Mouse (Mus musculus): ENCODE results near the gene C330007P06Rik. TPM values are rescaled to one million over a fixed set of nuclear protein-coding genes. Genes with fewer than 3 reads are reported as not detected.

C330007P06Rik gene
- polyA plus RNA-seq, 1 experiment from 2014 or later, result 38.1 TPM

DNA sequence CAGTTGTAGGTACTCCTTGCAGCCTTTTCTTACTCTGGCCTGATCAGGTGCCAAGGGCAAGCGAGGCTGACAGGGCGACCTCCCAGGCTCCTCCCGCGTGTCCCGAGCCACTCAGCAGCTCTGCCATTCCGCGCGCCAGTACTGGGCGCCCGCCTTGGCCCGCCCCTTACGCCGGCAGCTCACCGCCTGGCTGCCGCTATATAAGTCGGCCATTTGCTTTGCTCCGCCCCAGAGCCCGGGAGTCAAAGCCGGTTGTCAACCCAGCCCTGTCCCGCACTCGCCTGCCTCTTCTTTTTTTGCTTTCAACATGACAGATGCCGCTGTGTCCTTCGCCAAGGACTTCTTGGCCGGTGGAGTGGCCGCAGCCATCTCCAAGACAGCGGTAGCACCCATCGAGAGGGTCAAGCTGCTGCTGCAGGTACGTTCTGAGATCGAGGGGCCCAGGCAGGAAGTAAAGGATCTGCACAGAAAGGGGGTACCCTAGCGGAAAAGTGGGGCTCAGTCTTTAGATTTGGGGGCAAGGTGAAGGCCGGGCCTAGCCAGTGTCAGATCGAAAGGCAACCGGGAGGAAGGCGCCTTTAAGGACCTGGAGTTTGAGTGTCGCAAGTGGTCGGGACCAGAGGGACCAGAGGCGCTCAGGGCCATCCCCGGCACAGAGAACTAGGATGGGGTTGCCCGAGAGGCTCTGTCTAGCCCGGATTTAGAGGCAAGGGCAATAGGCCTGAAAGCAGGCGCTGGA, 78.3 kb downstream of the C330007P06Rik start, which contains the start of gene Slc25a5:
Gene Slc25a5 (plus strand): TSS at position 228 of the 739 bp plus-strand sequence.
- Histone ChIP-seq H3K4me1 (ENCODE audit: control insufficient read depth, insufficient read depth, low read length) (no peaks in the 10 kb centered on the region), H3K27ac (ENCODE audit: low read depth, low read length) (peak within 1 kb of the TSS; percentile 87), H3K9me3 (ENCODE audit: control insufficient read depth, low read length) (no peaks in the 10 kb centered on the region), H3K4me3 (ENCODE audit: low read length) (peak within 1 kb of the TSS; percentile 59), H3K27me3 (ENCODE audit: control insufficient read depth, insufficient read depth, low read length) (no peaks in the 10 kb centered on the region), H3K36me3 (ENCODE audit: control insufficient read depth, insufficient read depth, low read length) (peaks cover 10% of the 10 kb centered on the region), H3K4me2 (replicated peaks; ENCODE audit: low read depth, low read length) (peak within 1 kb of the TSS; percentile 44), H3K9ac (ENCODE audit: low read depth, low read length) (peak within 1 kb of the TSS; percentile 79)
- ATAC-seq (ENCODE audit: low FRiP score, low TSS enrichment), result peak; percentile 95
- 26% methylated on average over 41 of the region's 41 CpGs for WGBS

DNA sequence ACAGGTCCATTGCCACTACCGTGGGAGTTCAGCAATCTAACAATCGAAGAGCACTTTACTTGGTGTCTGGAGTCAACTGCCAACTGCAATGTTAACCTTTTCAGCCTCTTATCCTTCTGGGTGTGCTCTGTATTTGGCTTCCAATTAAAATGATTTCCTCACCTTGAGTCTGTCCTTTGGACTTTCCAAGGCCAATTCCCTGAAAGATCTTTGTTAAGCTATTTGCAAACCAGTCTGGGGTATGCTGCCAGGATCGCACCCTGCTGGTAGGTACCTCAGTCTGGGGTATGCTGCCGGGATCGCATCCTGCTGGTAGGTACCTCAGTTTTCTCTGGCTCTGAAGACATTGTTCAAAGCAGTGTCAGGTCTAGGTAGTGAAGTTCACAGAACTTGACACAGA, 79.3 kb downstream of the C330007P06Rik start:
- no peaks in the 10 kb centered on the region for H3K9me3 ChIP-seq (ENCODE audit: control insufficient read depth, low read length)
- no peak overlapping the region for H3K9ac ChIP-seq (ENCODE audit: low read depth, low read length)
- ATAC-seq (ENCODE audit: low FRiP score, low TSS enrichment), result no peak
- WGBS, result 70% methylated on average over 5 of the region's 5 CpGs
- H3K36me3 ChIP-seq (ENCODE audit: control insufficient read depth, insufficient read depth, low read length), result peaks cover 10% of the 10 kb centered on the region
- H3K27me3 ChIP-seq (ENCODE audit: control insufficient read depth, insufficient read depth, low read length), result no peaks in the 10 kb centered on the region
- H3K4me2 ChIP-seq (replicated peaks; ENCODE audit: low read depth, low read length), result no peak overlapping the region
- no peak overlapping the region for H3K4me3 ChIP-seq (ENCODE audit: low read length)
- no peak overlapping the region for H3K27ac ChIP-seq (ENCODE audit: low read depth, low read length)
- H3K4me1 ChIP-seq (ENCODE audit: control insufficient read depth, insufficient read depth, low read length), result no peaks in the 10 kb centered on the region

DNA sequence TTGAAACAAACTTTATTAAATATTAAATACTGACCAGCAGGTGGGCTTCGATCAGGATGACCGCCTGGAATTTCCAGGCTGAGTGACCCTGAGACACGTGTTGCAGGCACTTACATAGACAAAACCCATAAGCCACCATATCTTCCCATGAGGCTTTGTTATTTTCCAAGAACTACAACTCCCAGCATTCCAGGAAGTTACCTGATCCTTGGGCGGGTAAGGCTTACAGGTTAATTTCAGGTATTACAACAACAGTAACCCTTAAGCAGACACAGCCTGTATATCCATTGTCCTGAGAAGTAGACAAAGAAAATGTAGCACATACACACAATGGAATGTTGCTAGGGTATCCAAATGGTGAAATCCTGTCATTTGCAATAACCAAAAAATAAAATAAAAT, 84.6 kb downstream of the C330007P06Rik start:
- Histone ChIP-seq H3K27me3 (ENCODE audit: control insufficient read depth, insufficient read depth, low read length) (no peaks in the 10 kb centered on the region), H3K36me3 (ENCODE audit: control insufficient read depth, insufficient read depth, low read length) (no peaks in the 10 kb centered on the region), H3K27ac (ENCODE audit: low read depth, low read length) (no peak overlapping the region), H3K9me3 (ENCODE audit: control insufficient read depth, low read length) (no peaks in the 10 kb centered on the region), H3K4me3 (ENCODE audit: low read length) (no peak overlapping the region), H3K4me1 (ENCODE audit: control insufficient read depth, insufficient read depth, low read length) (no peaks in the 10 kb centered on the region), H3K9ac (ENCODE audit: low read depth, low read length) (no peak overlapping the region), H3K4me2 (replicated peaks; ENCODE audit: low read depth, low read length) (no peak overlapping the region)
- 62% methylated on average over 4 of the region's 4 CpGs for WGBS
- ATAC-seq (ENCODE audit: low FRiP score, low TSS enrichment), result no peak

DNA sequence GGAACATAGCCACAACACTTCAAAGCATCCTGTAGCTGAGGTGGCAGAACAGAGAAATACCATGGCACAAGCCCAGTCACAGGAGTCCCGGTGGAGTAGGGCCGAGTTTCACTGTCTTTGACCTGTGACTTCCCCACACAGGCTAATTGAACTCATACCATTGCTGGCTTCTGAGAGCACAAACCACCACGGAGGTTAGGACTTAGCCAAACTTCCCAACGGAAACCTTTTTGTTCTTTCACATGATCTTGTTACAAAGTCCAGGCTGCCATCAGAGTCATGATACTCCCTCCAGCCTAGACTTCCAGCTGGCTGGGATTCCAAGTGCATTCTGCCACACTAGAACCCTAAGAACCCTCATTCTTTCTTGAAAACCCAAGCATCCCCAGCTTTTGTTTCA, 96.2 kb downstream of the C330007P06Rik start:
- no peak overlapping the region for H3K4me3 ChIP-seq (ENCODE audit: low read length)
- no peak overlapping the region for H3K4me2 ChIP-seq (replicated peaks; ENCODE audit: low read depth, low read length)
- no peak overlapping the region for H3K9ac ChIP-seq (ENCODE audit: low read depth, low read length)
- no peak for ATAC-seq (ENCODE audit: low FRiP score, low TSS enrichment)
- no peak overlapping the region for H3K27ac ChIP-seq (ENCODE audit: low read depth, low read length)
- H3K36me3 ChIP-seq (ENCODE audit: control insufficient read depth, insufficient read depth, low read length), result no peaks in the 10 kb centered on the region
- H3K9me3 ChIP-seq (ENCODE audit: control insufficient read depth, low read length), result no peaks in the 10 kb centered on the region
- no peaks in the 10 kb centered on the region for H3K4me1 ChIP-seq (ENCODE audit: control insufficient read depth, insufficient read depth, low read length)
- WGBS, result 77% methylated on average over 4 of the region's 4 CpGs
- no peaks in the 10 kb centered on the region for H3K27me3 ChIP-seq (ENCODE audit: control insufficient read depth, insufficient read depth, low read length)

DNA sequence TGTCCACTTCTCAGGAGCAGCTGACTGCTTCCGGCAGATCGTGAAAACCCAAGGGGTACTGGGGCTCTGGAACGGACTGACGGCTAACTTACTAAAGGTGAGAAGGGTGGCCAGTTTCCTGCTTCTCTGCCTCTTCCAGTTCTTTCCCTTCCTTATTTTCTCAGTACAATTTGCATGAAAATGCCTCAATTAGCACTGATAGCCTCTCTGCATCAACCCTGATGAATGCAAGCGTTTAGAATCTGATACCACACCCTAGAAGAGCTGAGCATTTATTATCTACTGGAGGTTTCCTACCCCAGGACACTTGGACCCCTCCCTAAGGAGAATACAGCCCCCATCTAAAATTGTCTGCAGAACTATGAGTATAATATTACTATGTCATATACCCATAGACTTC, 98.4 kb downstream of the C330007P06Rik start:
- H3K4me3 ChIP-seq (ENCODE audit: low read length), result no peak overlapping the region
- no peak overlapping the region for H3K4me2 ChIP-seq (replicated peaks; ENCODE audit: low read depth, low read length)
- ATAC-seq (ENCODE audit: low FRiP score, low TSS enrichment), result no peak

More for the DNA sequence above, 98.4 kb downstream of the C330007P06Rik start:
- Histone ChIP-seq H3K27ac (ENCODE audit: low read depth, low read length) (no peak overlapping the region), H3K9me3 (ENCODE audit: control insufficient read depth, low read length) (no peaks in the 10 kb centered on the region), H3K4me1 (ENCODE audit: control insufficient read depth, insufficient read depth, low read length) (no peaks in the 10 kb centered on the region), H3K27me3 (ENCODE audit: control insufficient read depth, insufficient read depth, low read length) (no peaks in the 10 kb centered on the region), H3K9ac (ENCODE audit: low read depth, low read length) (no peak overlapping the region), H3K36me3 (ENCODE audit: control insufficient read depth, insufficient read depth, low read length) (no peaks in the 10 kb centered on the region)
- WGBS, result 80% methylated on average over 5 of the region's 5 CpGs

Other genes starting within 250 kb of the C330007P06Rik start
- 4.0 TPM in 2 replicates for gene Akap17b, start 228.7 kb downstream of the C330007P06Rik start, polyA plus RNA-seq (2014; fragmentation: Nextera tagmentation; extraction: Ambion mirVana)
- gene Slc25a43, start 130.5 kb downstream of the C330007P06Rik start, polyA plus RNA-seq (2014; fragmentation: Nextera tagmentation; extraction: Ambion mirVana), result 2.2 and 3.4 TPM in 2 replicates
- gene Slc25a5, start 78.5 kb downstream of the C330007P06Rik start, polyA plus RNA-seq (2014; fragmentation: Nextera tagmentation; extraction: Ambion mirVana), result 838 and 851 TPM in 2 replicates
- gene Ube2a, start 211 bp downstream of the C330007P06Rik start, polyA plus RNA-seq (2014; fragmentation: Nextera tagmentation; extraction: Ambion mirVana), result 114 and 127 TPM in 2 replicates
- gene Nkrf, start 28.8 kb upstream of the C330007P06Rik start, polyA plus RNA-seq (2014; fragmentation: Nextera tagmentation; extraction: Ambion mirVana), result 2.8 and 3.7 TPM in 2 replicates
- gene Sept6, start 117.7 kb upstream of the C330007P06Rik start, polyA plus RNA-seq (2014; fragmentation: Nextera tagmentation; extraction: Ambion mirVana), result 19.3 and 27.9 TPM in 2 replicates
- gene Sowahd, start 174.7 kb upstream of the C330007P06Rik start, polyA plus RNA-seq (2014; fragmentation: Nextera tagmentation; extraction: Ambion mirVana), result not detected in 2 replicates
- gene Rpl39, start 211.3 kb upstream of the C330007P06Rik start, polyA plus RNA-seq (2014; fragmentation: Nextera tagmentation; extraction: Ambion mirVana), result 608 and 939 TPM in 2 replicates
- gene Upf3b, start 236.2 kb upstream of the C330007P06Rik start, polyA plus RNA-seq (2014; fragmentation: Nextera tagmentation; extraction: Ambion mirVana), result 27.4 and 33.8 TPM in 2 replicates

All from kidney, embryonic 14.5 days (tissue).